Mouse (Mus musculus): ENCODE results near the gene Acsm2.
"Not testable (repeated sequence)": the region's sequence is repeated elsewhere in the genome, so short reads cannot be mapped to it uniquely, and the experiment has no call there.

The Acsm2 gene

GRCm38 (mm10) chr7:119554040-119554439 lies at the start of gene Acsm2:
Gene Acsm2 (plus strand): TSS chr7:119554340.
- DNase-seq = no peak

GRCm38 (mm10) chr7:119511143-119511542 lies 43.0 kb upstream of the Acsm2 start:
- no peak for DNase-seq

DNA sequence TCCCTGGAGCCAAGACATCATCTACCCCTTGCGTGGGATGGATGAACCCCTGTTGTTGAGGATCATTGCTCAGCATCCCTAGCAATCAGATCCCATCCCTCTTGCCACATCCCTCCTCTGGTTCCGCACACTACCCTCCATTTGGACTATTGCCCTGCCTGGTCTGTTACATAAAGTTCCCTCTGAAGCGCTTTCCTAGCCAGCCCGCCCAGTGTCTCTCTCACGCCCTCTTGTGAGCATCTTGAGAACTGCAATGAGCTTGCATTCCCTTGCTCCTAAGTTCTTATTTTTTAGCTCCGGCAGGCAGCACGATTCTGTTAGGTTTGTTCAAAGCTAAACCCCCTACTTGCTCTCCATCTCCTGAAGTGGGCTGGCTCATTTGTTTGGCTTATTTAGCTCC lies 41.1 kb upstream of the Acsm2 start:
- peak; percentile 19 for DNase-seq

- peak; percentile 49 for DNase-seq
These were observed 38.5 kb upstream of the Acsm2 start for GRCm38 (mm10) chr7:119515492-119516271.

DNA sequence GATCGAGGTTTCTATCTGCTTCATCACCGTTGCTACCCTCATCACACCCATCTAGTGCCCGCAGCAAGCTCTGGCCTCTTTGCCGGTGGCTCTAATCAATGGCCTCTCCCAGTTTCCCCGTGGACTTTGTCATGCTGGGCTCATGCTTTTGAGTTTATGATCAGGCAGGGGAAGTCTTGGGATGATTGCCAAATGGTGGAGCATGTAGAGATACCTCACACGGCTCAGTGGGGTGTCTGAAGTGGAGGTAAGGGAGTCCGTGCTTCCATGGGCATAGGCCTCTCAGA lies 37.9 kb upstream of the Acsm2 start:
- DNase-seq = no peak

GRCm38 (mm10) chr7:119519163-119519562 lies 35.0 kb upstream of the Acsm2 start, which contains the start of gene Acsm5:
Gene Acsm5 (plus strand): TSS chr7:119519463.
- no peak for DNase-seq

DNA sequence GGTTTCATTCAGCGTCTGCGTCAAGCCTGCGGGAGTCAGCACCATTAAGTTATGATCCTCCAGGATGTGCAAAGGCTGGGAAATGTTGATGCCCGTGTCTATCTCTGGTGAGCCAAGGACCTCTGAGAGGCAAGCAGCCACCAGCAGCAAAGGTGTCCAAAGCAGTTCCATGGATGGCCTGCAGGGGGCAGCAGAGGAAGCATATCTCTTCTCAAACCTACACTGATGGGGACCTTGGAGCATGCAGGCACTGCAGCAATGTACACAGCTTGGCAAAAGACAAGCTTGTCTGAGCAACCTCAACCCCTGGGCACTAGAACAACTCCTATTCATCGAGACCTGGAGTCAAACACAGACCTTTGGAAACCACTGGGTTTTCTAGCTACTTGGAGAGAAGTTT lies 34.5 kb upstream of the Acsm2 start:
- DNase-seq = peak; percentile 66

- DNase-seq = no peak
These were observed 32.3 kb upstream of the Acsm2 start for GRCm38 (mm10) chr7:119521816-119522215.

GRCm38 (mm10) chr7:119522385-119522784 lies 31.8 kb upstream of the Acsm2 start:
- DNase-seq = no peak

GRCm38 (mm10) chr7:119523389-119523788 lies 30.8 kb upstream of the Acsm2 start, which contains the start of gene Pdilt:
Gene Pdilt (minus strand): TSS chr7:119523489.
- no peak for DNase-seq

DNA sequence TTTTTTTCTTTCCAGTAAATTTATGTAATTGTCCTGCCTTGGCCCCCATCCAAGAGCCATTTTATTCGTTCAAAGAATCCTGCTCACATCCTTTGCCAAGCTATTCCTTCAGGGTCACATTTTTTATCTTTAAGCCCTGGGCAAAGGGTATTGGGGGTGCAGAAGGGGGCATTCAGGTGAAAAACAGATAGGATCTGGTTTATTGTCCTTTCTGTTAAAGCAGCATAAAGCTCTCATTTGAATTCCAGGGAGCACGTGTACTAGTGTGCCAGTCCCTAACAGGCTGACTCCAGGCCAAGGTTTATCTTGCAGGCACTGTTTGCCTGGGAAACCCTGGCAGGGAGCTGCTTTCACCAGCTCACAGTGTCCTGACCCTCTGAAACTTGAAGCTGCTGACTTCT lies 28.3 kb upstream of the Acsm2 start:
- DNase-seq = no peak

DNA sequence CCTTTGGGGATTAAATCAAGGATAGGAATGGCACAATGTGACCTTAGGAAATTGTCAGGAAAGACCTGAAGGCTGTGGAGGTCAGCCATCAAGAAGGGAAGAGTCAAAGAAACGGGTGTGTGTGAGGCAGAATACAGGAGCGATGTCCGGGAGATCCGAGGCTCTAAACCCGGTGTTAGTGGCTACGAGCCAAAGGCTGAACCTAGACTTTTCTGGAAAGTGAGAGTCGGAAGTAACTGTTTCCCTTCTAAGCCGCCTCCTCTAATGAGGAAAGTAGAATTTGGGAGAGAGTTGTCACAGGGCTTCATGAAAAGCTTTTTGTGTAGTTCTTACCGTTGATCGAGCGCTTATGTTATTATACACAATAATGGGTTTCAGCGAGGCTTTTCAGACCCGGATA lies 27.7 kb upstream of the Acsm2 start:
- DNase-seq = no peak

- no peak for DNase-seq
These were observed 27.0 kb upstream of the Acsm2 start for GRCm38 (mm10) chr7:119527135-119527534.

- no peak for DNase-seq
These were observed 26.6 kb upstream of the Acsm2 start for GRCm38 (mm10) chr7:119527548-119527947.

DNA sequence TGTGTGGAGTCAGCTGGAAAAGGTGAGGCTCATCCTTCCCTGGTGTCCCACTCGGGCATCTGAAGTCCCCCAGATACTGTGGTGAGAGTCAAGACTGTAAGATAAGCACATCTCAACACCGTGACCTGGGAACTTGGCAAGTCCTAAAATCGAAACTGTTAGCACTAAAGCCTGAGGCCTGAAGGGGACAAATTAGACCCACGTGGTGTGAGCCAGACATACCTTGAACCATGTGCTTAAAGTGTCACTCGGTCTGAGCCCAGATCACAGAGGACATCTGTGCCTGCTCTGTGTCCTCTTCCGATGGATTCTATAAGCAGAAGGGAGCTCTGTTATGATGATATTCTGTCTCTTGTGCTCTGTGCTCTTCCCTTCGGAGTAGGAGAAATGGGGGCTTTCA lies 25.5 kb upstream of the Acsm2 start:
- DNase-seq = no peak

DNA sequence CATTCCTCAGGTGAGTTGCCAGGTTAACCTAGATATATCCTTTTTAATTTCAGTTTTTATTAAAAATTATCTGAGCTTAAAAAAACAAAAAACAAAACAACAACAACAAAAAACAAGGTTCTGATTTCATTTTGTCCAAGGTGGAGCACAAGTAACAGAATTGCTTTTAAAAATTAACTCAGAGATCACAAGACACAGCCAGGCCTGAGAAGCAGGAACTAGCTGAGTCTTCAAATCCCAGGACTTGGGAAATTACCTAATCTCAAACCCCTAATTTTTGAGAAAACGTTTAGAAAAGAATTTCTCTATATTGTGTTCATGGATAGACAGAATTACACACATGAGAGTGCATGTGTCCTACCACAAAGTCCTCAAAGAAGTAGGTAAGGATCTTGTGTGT lies 21.2 kb upstream of the Acsm2 start:
- DNase-seq = no peak

DNA sequence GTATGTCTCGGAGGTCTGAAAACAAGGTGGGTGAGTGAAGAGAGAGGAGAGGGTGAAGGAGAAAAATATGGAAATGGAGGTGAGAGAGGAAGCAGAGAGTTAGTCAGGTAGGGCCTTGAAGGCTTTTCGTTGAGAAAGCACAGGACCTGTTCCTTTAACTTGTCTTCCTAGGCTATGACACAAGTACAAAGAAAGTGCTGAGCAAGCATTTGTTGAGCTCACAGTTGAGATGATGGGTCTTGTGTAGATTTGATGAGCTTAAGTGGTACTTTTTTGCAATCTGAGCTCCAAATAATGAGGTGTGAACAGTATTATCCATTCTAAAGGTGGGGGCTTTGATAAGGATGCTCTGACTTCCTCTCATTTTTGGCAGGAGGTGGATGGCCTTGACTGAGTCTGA lies 19.8 kb upstream of the Acsm2 start:
- no peak for DNase-seq

DNA sequence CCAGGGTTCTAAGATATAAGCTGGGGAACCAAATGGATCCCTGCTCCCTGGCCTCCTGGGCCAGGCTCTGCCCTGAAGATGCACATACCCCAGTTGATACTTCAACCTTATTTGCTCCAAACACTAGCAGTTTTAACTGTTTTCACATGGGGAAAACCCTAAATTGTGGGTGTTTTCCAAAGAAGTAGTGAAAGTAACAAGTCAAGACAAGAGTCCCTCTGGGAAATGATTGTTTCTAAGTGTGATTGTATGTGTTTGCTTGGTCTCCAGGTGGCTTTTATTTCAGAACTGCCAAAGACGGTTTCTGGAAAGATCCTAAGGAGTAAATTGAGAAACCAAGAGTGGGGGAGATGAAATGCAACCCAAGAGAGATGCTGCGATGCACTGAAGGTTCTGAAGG lies 11.7 kb upstream of the Acsm2 start:
- DNase-seq = no peak

DNA sequence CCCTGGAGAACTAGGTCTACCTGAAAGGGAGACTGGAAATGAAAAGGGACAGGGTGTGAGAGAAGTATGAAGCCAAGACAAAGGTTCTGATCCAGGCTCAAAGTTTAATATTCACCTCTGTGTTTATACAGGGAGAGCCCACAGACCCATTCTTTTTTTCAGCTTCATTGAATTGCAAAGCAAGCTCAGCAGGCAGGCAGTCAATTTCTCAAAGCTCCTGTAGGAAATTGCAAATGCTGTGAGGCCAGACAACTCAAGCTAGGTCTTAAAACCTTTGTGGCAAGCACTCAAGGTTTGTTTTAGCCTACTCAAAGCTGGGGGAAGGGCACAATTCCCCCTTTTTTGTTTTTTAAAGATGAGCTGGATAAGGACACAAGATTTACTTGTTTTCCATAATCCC lies 8.6 kb upstream of the Acsm2 start:
- DNase-seq = no peak

- DNase-seq = no peak
These were observed 3.5 kb upstream of the Acsm2 start for GRCm38 (mm10) chr7:119550471-119551222.

GRCm38 (mm10) chr7:119559789-119560451 lies 5.8 kb downstream of the Acsm2 start:
- DNase-seq = no peak

- DNase-seq = no peak
These were observed 6.3 kb downstream of the Acsm2 start for GRCm38 (mm10) chr7:119560452-119560835.

- DNase-seq = no peak
These were observed 7.3 kb downstream of the Acsm2 start for GRCm38 (mm10) chr7:119561441-119561840.

- not testable (repeated sequence) for DNase-seq
These were observed 8.3 kb downstream of the Acsm2 start for GRCm38 (mm10) chr7:119562476-119562875.
